Mouse (Mus musculus) left cerebral cortex, adult 2 months (tissue): ENCODE data around the gene Cyp2w1. TPM values are rescaled to one million over a fixed set of nuclear protein-coding genes. Genes with fewer than 3 reads are reported as not detected.
A peak's percentile ranks its signal among the peaks of the same experiment; 100 is the strongest.

ENCODE experiments used
- DNase-seq, 2 experiments: peaks; one replicate each; pipeline ENCODE4 v3.0.0; 2021 to 2022; ENCODE audit warnings: low spot score in 2 of 2, mixed read lengths in 1 of 2; ENCODE audit errors: extremely low spot score in 1 of 2
- H3K27ac ChIP-seq: fragments of 200-600 bp; 2 replicates; pipeline ENCODE4 v1.8.1; 2022
- H3K4me3 ChIP-seq: fragments of 200-600 bp; 2 replicates; pipeline ENCODE4 v1.8.1; 2022
- CTCF ChIP-seq: fragments of 200-600 bp; IDR thresholded peaks from 2 replicates; pipeline ENCODE4 v1.8.1; 2022; ENCODE audit warnings: antibody characterized with exemption, mild to moderate bottlenecking, moderate library complexity
- intact Hi-C: fragments of 180-260 bp; cut with DNase I; formaldehyde crosslinking; loops from one replicate; pipeline ENCODE4 v1.15.1; 2025
- total RNA-seq, 2 experiments: library from RNA; stranded (reverse); gene quantifications; 2 replicates each; pipeline ENCODE4 v1.2.3; 2021

Cyp2w1 gene
- total RNA-seq, 2 experiments from 2014 or later: not detected

- intact Hi-C loops: loop anchor here (10.0 kb wide), 1 partner anchor 507 kb away; no protein-coding TSS in a partner anchor
- Histone ChIP-seq H3K27ac (no peak overlapping the region), H3K4me3 (no peak overlapping the region)
- DNase-seq: no peak
- no peak for TF ChIP-seq CTCF
Observed at GRCm38 (mm10) chr5:139351628-139352027, 789 bp upstream of the Cyp2w1 start.

GRCm38 (mm10) chr5:139353496-139353895, 1.1 kb downstream of the Cyp2w1 start:
- DNase-seq: no peak
- H3K27ac ChIP-seq: no peak overlapping the region
- no peak overlapping the region for H3K4me3 ChIP-seq
- intact Hi-C loops: loop anchor here (10.0 kb wide), 1 partner anchor 509 kb away; no protein-coding TSS in a partner anchor
- TF ChIP-seq CTCF: peak; percentile 48

DNA sequence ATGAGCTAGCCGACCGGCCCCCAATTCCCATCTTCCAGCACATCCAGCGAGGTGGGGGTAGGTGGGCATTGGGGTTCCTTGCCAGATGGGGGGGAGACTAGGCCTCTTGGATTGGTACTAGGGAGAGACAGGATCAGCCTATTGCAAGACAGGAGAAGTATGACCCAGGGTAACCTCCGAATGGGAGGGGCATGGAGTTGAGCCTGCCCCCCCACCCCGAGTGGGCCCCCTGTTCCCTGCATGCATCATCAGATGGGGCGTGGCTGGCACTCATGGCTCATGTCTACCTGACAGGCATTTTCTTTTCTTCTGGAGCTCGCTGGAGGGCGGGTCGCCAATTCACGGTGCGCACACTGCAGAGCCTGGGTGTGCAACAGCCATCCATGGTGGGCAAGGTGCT, 1.5 kb downstream of the Cyp2w1 start:
- no peak overlapping the region for H3K4me3 ChIP-seq
- no peak for DNase-seq
- no peak for TF ChIP-seq CTCF
- H3K27ac ChIP-seq: no peak overlapping the region
- intact Hi-C loops: loop anchor here (10.0 kb wide), 1 partner anchor 509 kb away; no protein-coding TSS in a partner anchor

- peak; percentile 93 for TF ChIP-seq CTCF
- Histone ChIP-seq H3K4me3 (no peak overlapping the region), H3K27ac (no peak overlapping the region)
- intact Hi-C loops: loop anchor here (1.0 to 10.0 kb wide), 3 partner anchors 73 to 511 kb away; no protein-coding TSS in a partner anchor
- peak; percentile 74 to 85 for DNase-seq
Observed at GRCm38 (mm10) chr5:139355235-139355772, 2.9 kb downstream of the Cyp2w1 start.

DNA sequence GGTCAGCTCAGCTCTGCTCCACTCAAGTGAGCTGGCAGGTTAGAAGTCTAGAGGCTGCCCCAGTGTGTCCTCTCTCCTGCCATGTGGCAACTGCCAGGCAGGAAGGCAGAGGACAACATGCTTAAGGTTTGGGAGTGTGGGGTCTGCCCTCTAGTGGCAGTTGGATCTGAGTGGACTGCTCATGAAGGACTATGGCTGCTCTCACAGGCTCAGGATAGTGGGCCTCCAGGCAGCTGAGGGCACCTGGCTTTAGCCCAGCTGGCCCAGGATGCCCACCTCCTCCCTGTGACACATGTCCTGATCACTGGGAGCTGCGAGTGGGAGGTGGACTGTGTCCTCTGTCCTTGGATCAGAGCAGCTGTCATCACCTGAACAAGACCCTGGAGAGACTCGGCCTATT, 6.2 kb downstream of the Cyp2w1 start:
- Histone ChIP-seq H3K4me3 (no peak overlapping the region), H3K27ac (no peak overlapping the region)
- intact Hi-C loops: loop anchor here (5.0 to 10.0 kb wide), 2 partner anchors 309 to 514 kb away; no protein-coding TSS in a partner anchor
- TF ChIP-seq CTCF: peak; percentile 63
- no peak for DNase-seq

- no peak for TF ChIP-seq CTCF
- intact Hi-C loops: loop anchor here (5.0 to 10.0 kb wide), 2 partner anchors 308 to 514 kb away; no protein-coding TSS in a partner anchor
- Histone ChIP-seq H3K4me3 (no peak overlapping the region), H3K27ac (no peak overlapping the region)
- no peak for DNase-seq
Observed at GRCm38 (mm10) chr5:139359244-139359643, 6.8 kb downstream of the Cyp2w1 start.

- no peak for DNase-seq
- intact Hi-C loops: loop anchor here (1.0 to 2.0 kb wide), 2 partner anchors 34 to 105 kb away; no protein-coding TSS in a partner anchor
- peak overlapping the region; percentile 85 for H3K27ac ChIP-seq
- TF ChIP-seq CTCF: no peak
- no peak overlapping the region for H3K4me3 ChIP-seq
Observed at GRCm38 (mm10) chr5:139363858-139364257, 11.4 kb downstream of the Cyp2w1 start.

DNA sequence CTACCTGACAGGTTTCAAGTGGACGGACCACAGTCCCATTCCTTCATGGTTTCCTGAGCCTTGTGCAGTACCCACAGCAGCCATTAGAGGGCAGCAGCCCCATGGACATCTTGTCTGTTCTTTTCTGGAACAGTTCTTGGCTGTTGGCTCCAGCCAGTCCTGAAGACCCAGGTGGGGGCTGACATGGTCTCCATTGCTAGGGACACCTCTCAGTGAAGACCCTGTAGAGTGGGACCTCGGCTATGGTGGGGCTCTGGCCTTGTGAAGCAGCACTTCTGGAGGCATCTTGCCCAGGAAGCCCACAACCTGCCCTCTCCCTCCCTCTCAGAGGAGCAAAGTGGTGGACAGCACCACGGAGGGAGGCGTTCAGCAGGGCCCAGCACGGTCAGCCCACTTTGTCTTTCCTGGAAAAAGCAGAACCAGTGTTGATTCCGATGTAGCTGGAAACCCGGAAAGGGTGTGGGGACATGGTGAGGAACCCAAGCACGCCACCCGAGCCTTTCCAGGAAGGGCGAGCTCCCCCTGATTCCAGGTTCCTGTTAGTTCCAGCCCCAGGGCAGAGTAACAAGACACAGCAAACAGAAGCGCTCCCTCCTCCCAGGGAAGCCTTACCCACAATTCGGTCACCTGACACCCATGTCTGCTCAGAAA, 12.0 kb downstream of the Cyp2w1 start:
- DNase-seq: peak; percentile 84 to 93
- peak overlapping the region; percentile 85 for H3K27ac ChIP-seq
- TF ChIP-seq CTCF: peak; percentile 100
- H3K4me3 ChIP-seq: no peak overlapping the region
- intact Hi-C loops: loop anchor here (1.0 to 2.0 kb wide), 2 partner anchors 34 to 104 kb away; no protein-coding TSS in a partner anchor

- intact Hi-C loops: loop anchor here (1.0 to 2.0 kb wide), 2 partner anchors 33 to 104 kb away; no protein-coding TSS in a partner anchor
- no peak for TF ChIP-seq CTCF
- DNase-seq: no peak
- Histone ChIP-seq H3K4me3 (no peak overlapping the region), H3K27ac (peak overlapping the region; percentile 85)
Observed at GRCm38 (mm10) chr5:139364911-139365571, 12.6 kb downstream of the Cyp2w1 start.

GRCm38 (mm10) chr5:139365827-139366226, 13.4 kb downstream of the Cyp2w1 start:
- Histone ChIP-seq H3K4me3 (no peak overlapping the region), H3K27ac (no peak overlapping the region)
- intact Hi-C loops: loop anchor here (2.0 kb wide), 1 partner anchor 103 kb away; no protein-coding TSS in a partner anchor
- TF ChIP-seq CTCF: no peak
- no peak for DNase-seq

DNA sequence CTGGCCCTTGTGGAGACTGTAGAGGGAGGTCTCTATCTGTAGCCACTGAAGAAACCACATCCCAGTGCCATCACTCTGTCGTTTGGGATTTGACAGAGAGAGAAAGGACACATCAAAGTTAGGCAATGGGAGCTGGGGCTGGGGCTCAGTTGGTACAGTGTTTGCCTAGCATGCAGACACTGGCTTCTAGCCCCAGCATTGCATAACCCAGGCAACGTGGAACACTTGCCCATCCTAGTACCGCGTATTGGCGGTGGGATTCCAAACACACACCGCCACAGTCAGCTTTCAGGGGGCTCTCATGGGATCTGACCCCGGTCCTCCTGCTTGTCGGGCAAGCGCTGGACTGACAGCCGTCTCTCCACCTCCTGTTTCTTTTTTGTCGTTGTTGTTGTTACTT, 14.1 kb downstream of the Cyp2w1 start:
- 0 out of 2 replicates have a peak overlapping the region, but pooled peaks have one; percentile 28 for H3K27ac ChIP-seq
- H3K4me3 ChIP-seq: no peak overlapping the region
- intact Hi-C loops: no loop called here
- no peak for TF ChIP-seq CTCF
- no peak for DNase-seq
